Mouse (Mus musculus) gastrocnemius, postnatal 10 days (tissue): ENCODE measurements around the gene Odf3l2. TPM values are rescaled to one million over a fixed set of nuclear protein-coding genes. Genes with fewer than 3 reads are reported as not detected.

Source experiments
- DNase-seq: peaks from one replicate; pipeline ENCODE4 v3.0.0; 2021; ENCODE audit warnings: mixed read lengths
- long read RNA-seq, 2 experiments: library from polyadenylated mRNA; stranded (forward); transcript quantifications; one replicate each; pipeline ENCODE4 v2.0.0; 2021
- total RNA-seq, 2 experiments: library from RNA; stranded (reverse); gene quantifications; 2 replicates each; pipeline ENCODE4 v1.2.3; 2021

Gene Odf3l2
- under 1 TPM; 0.26 to 0.97 TPM for total RNA-seq
- long read RNA-seq, experiment 1 = 0 reads
- long read RNA-seq, experiment 2 = 0 reads

- DNase-seq = peak; percentile 44
Measured at GRCm38 (mm10) chr10:79645711-79646110, at the start of gene Odf3l2. Gene Odf3l2, minus strand, starts transcription at chr10:79645738.

GRCm38 (mm10) chr10:79694379-79694655 lies 48.8 kb upstream of the Odf3l2 start:
- DNase-seq = no peak

- peak; percentile 3 for DNase-seq
Measured at GRCm38 (mm10) chr10:79693580-79694378, 48.2 kb upstream of the Odf3l2 start.

- no peak for DNase-seq
Measured at GRCm38 (mm10) chr10:79691986-79692548, 46.5 kb upstream of the Odf3l2 start.

- peak; percentile 6 for DNase-seq
Measured at GRCm38 (mm10) chr10:79689178-79689577, 43.6 kb upstream of the Odf3l2 start.

GRCm38 (mm10) chr10:79688720-79689119 lies 43.2 kb upstream of the Odf3l2 start, which contains the start of gene Gzmm:
Gene Gzmm, plus strand, starts transcription at chr10:79689020.
- no peak for DNase-seq

- no peak for DNase-seq
Measured at GRCm38 (mm10) chr10:79687513-79687912, 42.0 kb upstream of the Odf3l2 start.

- DNase-seq = no peak
Measured at GRCm38 (mm10) chr10:79686691-79687090, 41.2 kb upstream of the Odf3l2 start.

GRCm38 (mm10) chr10:79686219-79686618 lies 40.7 kb upstream of the Odf3l2 start:
- no peak for DNase-seq

- peak; percentile 7 for DNase-seq
Measured at GRCm38 (mm10) chr10:79684770-79685600, 39.4 kb upstream of the Odf3l2 start.

GRCm38 (mm10) chr10:79683726-79684640 lies 38.4 kb upstream of the Odf3l2 start:
- DNase-seq = peak; percentile 58

- peak; percentile 68 for DNase-seq
Measured at GRCm38 (mm10) chr10:79682916-79683582, 37.5 kb upstream of the Odf3l2 start.

GRCm38 (mm10) chr10:79682551-79682915 lies 37.0 kb upstream of the Odf3l2 start:
- DNase-seq = peak; percentile 34

- peak; percentile 99 for DNase-seq
Measured at GRCm38 (mm10) chr10:79681591-79682245, 36.2 kb upstream of the Odf3l2 start, which contains the start of gene Cdc34. Gene Cdc34, plus strand, starts transcription at chr10:79682195.

GRCm38 (mm10) chr10:79680606-79681495 lies 35.3 kb upstream of the Odf3l2 start:
- DNase-seq = peak; percentile 13

GRCm38 (mm10) chr10:79675346-79676035 lies 30.0 kb upstream of the Odf3l2 start:
- no peak for DNase-seq

GRCm38 (mm10) chr10:79673054-79673453 lies 27.5 kb upstream of the Odf3l2 start:
- DNase-seq = no peak

- no peak for DNase-seq
Measured at GRCm38 (mm10) chr10:79672088-79672455, 26.5 kb upstream of the Odf3l2 start.
